Mouse (Mus musculus): ENCODE measurements around the gene Msln.

Msln gene

GRCm38 (mm10) chr17:25723470-25723869 lies 30.7 kb downstream of the Msln start:
- DNase-seq (ENCODE audit: low spot score) = no peak

- DNase-seq (ENCODE audit: low spot score) = no peak
These were observed 32.7 kb downstream of the Msln start for GRCm38 (mm10) chr17:25721476-25721875.

GRCm38 (mm10) chr17:25717691-25718090 lies 36.5 kb downstream of the Msln start:
- no peak for DNase-seq (ENCODE audit: low spot score)

GRCm38 (mm10) chr17:25716711-25717637 lies 37.2 kb downstream of the Msln start, which contains the start of gene Gng13:
TSS of gene Gng13 (plus strand) at chr17:25717171.
- DNase-seq (ENCODE audit: low spot score) = no peak

GRCm38 (mm10) chr17:25716130-25716529 lies 38.0 kb downstream of the Msln start:
- DNase-seq (ENCODE audit: low spot score) = no peak

- no peak for DNase-seq (ENCODE audit: low spot score)
These were observed 38.6 kb downstream of the Msln start for GRCm38 (mm10) chr17:25715627-25716026.

GRCm38 (mm10) chr17:25711136-25711535 lies 43.0 kb downstream of the Msln start:
- no peak for DNase-seq (ENCODE audit: low spot score)

- DNase-seq (ENCODE audit: low spot score) = no peak
These were observed 44.2 kb downstream of the Msln start for GRCm38 (mm10) chr17:25709994-25710393.

GRCm38 (mm10) chr17:25700863-25701496 lies 53.2 kb downstream of the Msln start:
- no peak for DNase-seq (ENCODE audit: low spot score)
